Mouse (Mus musculus) cerebellum, adult (tissue): ENCODE results near the gene Nhs.
A peak's percentile ranks its signal among the peaks of the same experiment; 100 is the strongest.

ENCODE experiments used
- ATAC-seq: cut with Nextera tagmentation; 2 replicates; pipeline ENCODE4 v1.9.2; 2017; ENCODE audit warnings: mild to moderate bottlenecking, moderate library complexity, mixed read lengths; ENCODE audit not compliant: insufficient number of reproducible peaks, low FRiP score, low TSS enrichment

The Nhs gene

DNA sequence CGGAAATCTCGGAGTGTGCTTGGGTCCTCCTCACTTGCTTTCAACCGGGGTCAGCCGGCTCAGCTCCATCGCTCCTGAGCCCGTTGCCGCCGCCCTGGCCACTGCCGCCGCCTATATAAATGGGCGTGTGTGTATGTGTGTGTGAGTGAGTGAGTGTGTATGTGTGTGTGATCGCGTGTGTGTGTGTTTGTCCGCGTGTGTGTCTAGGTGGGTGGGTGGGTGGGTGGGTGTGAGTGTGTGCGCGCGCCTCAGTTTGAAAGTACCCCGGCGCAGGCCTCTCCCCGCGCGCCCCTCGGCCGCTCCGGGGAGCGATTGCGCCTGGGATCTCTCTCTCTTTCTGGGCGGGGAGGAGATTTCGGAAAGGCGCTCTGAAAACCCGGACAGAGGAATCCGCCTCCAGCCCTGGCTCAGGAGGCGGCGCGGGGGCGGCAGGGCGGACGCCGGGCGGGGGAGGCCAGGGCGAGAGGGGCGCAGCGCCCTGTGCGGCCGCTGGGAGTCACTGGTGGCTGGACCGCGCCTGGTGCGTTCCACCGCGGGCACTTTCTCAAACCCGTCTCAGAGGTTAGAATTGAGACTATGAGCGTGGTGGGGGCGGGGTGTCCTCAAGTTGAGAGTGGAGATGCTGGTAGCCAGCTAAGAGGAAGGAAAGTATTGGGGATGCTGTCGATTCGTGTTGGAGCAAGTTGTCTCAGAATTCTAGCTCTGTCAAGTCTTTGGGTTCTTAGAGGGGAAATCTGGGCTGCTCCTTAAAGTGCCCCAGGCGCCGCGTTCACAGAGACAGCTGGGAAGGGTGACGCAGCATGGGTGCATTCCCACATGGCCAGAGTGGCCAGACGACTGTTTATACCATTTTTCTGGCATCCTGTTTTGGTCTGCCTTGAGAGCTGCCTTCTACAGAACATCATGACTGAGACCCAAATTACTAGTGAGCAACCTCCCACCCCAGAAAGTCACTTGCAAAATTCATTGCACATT, at the start of gene Nhs:
Nhs (minus strand) TSS at position 94 of the 975 bp plus-strand sequence.
- ATAC-seq: peak; percentile 73

DNA sequence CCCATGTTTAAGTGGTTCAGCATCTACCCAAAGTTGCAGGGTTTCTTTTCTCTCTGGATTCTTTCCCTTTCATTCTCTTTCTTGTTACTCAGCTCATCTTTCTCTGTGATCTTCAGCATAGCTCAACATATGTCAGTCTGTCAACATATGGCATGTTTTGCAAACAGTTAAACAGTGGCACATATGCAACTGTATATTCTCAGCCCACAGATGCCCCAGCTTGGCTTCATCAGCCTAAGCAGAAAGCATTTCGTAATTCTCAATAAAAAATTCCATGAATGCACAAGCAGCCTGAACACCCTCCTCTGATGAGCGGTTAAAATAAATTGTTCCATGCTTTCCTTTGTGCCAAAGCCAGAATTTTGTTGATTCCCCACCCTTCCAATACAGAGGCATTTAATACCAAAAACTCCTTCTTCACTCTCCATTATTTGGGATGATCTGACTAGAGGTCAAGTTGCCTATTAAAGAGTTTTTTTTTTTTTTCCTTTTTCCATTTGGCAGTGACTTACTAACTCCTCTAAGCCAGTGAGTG, 46.9 kb upstream of the Nhs start:
- ATAC-seq: no peak

GRCm38 (mm10) chrX:162158743-162159636, 540 bp downstream of the Nhs start:
- ATAC-seq: peak; percentile 43

- ATAC-seq: no peak
Measured at GRCm38 (mm10) chrX:162158142-162158541, 1.4 kb downstream of the Nhs start.

GRCm38 (mm10) chrX:162137807-162138206, 21.7 kb downstream of the Nhs start:
- no peak for ATAC-seq

- no peak for ATAC-seq
Measured at GRCm38 (mm10) chrX:162113257-162113656, 46.3 kb downstream of the Nhs start.

GRCm38 (mm10) chrX:162102802-162103434, 56.6 kb downstream of the Nhs start:
- no peak for ATAC-seq

DNA sequence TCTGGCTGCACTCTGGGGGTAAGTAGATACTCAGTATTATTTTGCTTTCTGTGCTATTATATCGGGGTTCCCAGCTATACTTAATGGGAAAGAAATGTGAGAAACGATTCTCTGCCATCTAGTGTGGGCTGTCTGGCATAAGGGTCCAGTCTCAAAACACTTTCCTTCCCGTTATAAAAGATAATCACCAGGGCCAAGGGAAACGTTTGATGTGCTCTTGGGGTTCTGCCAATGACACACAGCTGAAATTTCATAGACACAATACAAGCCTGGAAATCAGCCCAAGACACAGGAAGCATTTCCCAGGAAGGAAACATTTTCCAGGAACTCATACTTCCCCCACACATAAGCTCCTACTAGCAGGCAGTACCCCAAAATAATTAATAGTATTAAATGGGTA, 61.2 kb downstream of the Nhs start:
- ATAC-seq: no peak

- peak; percentile 31; the same call in 1 of the 2 replicates for ATAC-seq
Measured at GRCm38 (mm10) chrX:162087291-162087690, 72.2 kb downstream of the Nhs start.

- ATAC-seq: no peak
Measured at GRCm38 (mm10) chrX:162085897-162086200, 73.7 kb downstream of the Nhs start.

DNA sequence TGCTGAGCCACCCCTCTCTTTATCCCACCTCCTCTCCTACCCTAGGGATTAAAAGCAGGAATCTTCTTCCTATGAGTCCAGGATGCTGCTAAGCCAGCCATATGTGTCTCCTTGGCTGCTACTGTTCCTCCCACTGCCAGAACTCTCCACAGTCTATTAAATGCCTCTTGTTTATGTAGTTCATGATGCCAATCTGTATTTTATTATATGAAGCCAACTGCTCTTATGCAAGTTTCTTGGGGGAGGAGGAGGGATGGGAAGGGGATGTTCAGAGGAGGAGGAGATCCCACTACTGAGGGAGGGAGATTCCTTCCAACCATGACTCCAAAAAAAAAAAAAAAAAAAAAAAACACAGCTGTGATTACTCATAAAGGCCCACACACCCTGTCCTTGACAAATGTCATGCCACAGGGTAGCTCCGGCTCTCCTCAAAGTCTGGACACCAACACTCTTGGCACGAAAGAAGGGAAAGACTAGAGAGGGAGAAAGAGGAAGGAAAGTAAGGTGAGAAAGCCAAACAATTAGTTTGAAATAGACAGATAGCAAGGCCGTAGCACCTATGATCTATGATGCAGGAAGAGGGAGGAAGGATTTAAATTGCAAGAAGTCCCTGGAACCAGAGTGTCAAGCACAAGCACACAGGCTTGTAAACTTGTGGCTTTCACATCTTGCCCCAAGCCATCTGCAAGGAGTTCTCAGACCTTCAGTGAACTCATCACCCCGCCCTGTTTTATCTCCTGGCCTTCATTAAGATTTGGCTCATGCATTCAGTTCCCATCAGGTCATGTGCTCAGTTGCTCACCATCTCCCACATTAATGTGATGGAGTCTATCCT, 74.3 kb downstream of the Nhs start:
- no peak for ATAC-seq

- ATAC-seq: no peak
Measured at GRCm38 (mm10) chrX:162063164-162063563, 96.4 kb downstream of the Nhs start.

- no peak for ATAC-seq
Measured at GRCm38 (mm10) chrX:162055635-162056034, 103.9 kb downstream of the Nhs start.

DNA sequence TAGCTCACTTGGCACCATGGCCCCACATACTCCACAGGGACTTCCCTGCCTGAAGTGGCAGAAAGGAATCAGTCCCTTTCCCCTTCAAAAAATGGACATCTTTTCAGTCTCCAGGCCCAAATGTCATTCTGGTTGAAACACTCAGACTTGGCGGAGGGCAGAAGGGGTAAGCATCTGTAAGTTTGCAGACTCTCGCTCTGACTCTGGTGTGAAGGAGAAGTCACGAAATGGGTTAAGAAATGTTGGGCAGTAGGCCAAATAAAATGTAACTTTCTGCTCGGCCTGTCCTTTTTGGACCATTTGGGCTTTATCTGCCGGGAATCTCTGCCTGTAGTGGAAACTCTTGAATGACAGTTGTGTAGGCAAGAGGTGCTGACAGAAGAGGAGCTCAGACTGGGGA, 106.0 kb downstream of the Nhs start:
- ATAC-seq: no peak

- no peak for ATAC-seq
Measured at GRCm38 (mm10) chrX:162052534-162052933, 107.0 kb downstream of the Nhs start.

DNA sequence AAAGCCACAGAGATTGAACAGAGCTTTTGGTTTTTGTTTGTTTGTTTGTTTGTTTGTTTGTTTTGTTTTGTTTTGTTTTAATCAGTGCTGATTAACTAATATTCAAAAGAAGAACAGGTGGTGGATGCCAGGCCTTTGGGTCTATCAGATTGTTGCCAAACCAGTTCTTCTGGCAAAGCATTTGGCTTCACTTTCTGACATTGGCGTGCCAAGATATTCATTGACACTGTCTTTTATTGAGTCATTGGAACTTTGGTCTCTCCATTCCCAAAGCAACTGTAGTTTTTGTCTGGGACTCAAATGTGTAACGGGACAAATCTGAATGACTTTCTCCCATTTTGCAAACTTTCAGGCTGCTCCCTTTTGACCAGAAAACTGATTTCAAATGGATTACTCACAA, 109.9 kb downstream of the Nhs start:
- no peak for ATAC-seq

DNA sequence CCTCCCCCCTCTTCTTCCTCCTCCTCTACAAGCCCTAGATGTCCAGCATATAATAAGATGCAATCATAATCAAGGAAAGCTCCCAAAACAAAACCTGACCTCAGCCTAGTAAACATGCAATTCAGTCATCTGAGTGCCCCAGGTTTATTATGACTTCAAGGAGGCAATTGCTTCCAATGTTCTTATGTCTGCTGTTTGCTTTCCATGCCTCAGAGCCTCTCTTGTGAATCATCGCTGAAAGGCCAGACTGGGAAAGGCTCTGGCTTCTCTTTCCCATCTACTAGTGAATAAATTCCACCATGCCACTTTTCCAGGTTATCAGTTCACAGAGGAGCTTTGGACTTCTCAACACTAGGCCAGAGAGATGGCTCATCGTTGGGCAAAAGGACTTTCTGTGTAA, 114.0 kb downstream of the Nhs start:
- ATAC-seq: no peak

DNA sequence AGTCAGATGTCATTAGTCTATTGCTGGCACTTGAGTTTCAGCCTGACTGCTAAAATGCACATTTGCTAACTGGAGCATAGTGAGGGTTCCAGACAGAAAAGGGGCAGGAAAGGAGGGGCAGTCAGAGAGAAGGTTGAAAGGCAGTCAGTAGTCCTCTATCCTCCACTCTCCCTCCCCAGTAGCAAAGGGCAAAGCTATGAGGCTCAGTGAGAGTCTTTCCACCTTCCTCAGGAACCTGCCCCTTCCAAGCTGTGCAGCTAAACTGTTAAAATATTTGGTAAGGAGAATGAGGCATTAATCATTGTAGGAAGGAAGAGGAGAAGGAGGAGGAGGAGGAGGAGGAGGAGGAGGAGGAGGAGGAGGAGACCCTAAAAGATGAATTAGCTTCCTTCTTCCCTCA, 115.4 kb downstream of the Nhs start:
- ATAC-seq: no peak

DNA sequence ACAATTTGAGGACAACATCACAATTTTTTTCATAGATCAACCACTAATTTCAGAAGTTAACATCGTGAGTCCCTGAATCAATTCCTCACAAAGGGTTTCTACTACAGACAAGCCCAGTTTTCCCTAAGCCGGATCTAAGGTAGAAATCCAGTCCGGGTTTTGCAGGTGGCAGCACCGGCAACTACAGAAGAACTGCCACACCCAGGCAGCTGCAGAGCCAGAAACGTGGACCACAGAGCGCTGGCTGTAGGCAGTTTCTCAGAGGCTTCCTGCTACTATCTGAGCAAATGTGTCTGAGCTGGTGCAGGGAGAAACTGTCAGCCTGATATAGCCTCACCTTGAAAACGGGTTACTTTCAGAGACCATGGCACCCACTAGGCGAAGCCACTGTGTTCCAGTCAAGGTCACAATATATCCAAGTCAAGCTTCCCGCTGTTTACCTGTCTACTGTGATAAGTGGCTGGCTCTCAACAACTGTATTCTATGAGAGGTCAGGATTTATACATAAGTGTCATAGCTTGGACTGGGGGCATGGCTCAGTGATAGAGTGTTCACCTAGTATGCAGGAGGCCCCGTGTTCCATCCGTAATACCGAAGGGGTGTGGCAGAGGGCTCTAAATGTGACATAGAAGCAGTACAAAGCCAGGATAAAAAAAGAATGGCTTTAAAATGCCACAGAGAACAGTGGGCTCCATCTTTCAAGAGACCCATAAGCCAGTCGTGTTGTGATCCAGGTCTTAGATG, 134.1 kb downstream of the Nhs start:
- ATAC-seq: no peak
